Mouse (Mus musculus): ENCODE data around the gene Cblb. TPM values are rescaled to one million over a fixed set of nuclear protein-coding genes. Genes with fewer than 3 reads are reported as not detected.

Cblb gene
- polyA plus RNA-seq, 1 experiment from 2014 or later: 3.4 TPM

GRCm38 (mm10) chr16:52145552-52145951 is 114.5 kb downstream of the Cblb start:
- H3K36me3 ChIP-seq: peaks cover 5% of the 10 kb centered on the region; the same call in 1 of the 2 replicates
- no peak for ATAC-seq
- H3K9ac ChIP-seq: no peak overlapping the region
- H3K27me3 ChIP-seq (replicated peaks): no peaks in the 10 kb centered on the region
- H3K4me2 ChIP-seq: no peak overlapping the region
- no peak overlapping the region for H3K27ac ChIP-seq
- H3K4me1 ChIP-seq: no peaks in the 10 kb centered on the region
- no peaks in the 10 kb centered on the region for H3K9me3 ChIP-seq (replicated peaks)
- WGBS (ENCODE audit: insufficient replicate concordance): 81% methylated on average over 4 of the region's 4 CpGs
- no peak overlapping the region for H3K4me3 ChIP-seq

GRCm38 (mm10) chr16:52146976-52147696 is 116.1 kb downstream of the Cblb start:
- no peak overlapping the region for H3K9ac ChIP-seq
- H3K27me3 ChIP-seq (replicated peaks): no peaks in the 10 kb centered on the region
- 83% methylated on average over 11 of the region's 11 CpGs for WGBS (ENCODE audit: insufficient replicate concordance)
- H3K36me3 ChIP-seq: peaks cover 5% of the 10 kb centered on the region; the same call in 1 of the 2 replicates
- no peak for ATAC-seq
- no peaks in the 10 kb centered on the region for H3K4me1 ChIP-seq
- H3K9me3 ChIP-seq (replicated peaks): no peaks in the 10 kb centered on the region
- H3K27ac ChIP-seq: no peak overlapping the region
- no peak overlapping the region for H3K4me2 ChIP-seq
- H3K4me3 ChIP-seq: no peak overlapping the region

- WGBS (ENCODE audit: insufficient replicate concordance): 78% methylated on average over 6 of the region's 6 CpGs
- H3K9ac ChIP-seq: no peak overlapping the region
- no peak for ATAC-seq
Measured at GRCm38 (mm10) chr16:52148041-52148440, 117.0 kb downstream of the Cblb start.

GRCm38 (mm10) chr16:52149135-52149769 is 118.2 kb downstream of the Cblb start:
- 83% methylated on average over 6 of the region's 6 CpGs for WGBS (ENCODE audit: insufficient replicate concordance)
- Histone ChIP-seq H3K4me1 (no peaks in the 10 kb centered on the region), H3K9me3 (replicated peaks) (no peaks in the 10 kb centered on the region), H3K27me3 (replicated peaks) (no peaks in the 10 kb centered on the region), H3K36me3 (peaks cover 6% of the 10 kb centered on the region; the same call in 1 of the 2 replicates), H3K4me2 (no peak overlapping the region), H3K9ac (no peak overlapping the region), H3K27ac (no peak overlapping the region), H3K4me3 (no peak overlapping the region)
- no peak for ATAC-seq

More at GRCm38 (mm10) chr16:52148041-52148440, 117.0 kb downstream of the Cblb start:
- Histone ChIP-seq H3K4me3 (no peak overlapping the region), H3K4me2 (no peak overlapping the region), H3K36me3 (peaks cover 6% of the 10 kb centered on the region; the same call in 1 of the 2 replicates), H3K9me3 (replicated peaks) (no peaks in the 10 kb centered on the region), H3K27ac (no peak overlapping the region), H3K27me3 (replicated peaks) (no peaks in the 10 kb centered on the region), H3K4me1 (no peaks in the 10 kb centered on the region)

GRCm38 (mm10) chr16:52155030-52155696 is 124.1 kb downstream of the Cblb start:
- H3K4me3 ChIP-seq: no peak overlapping the region
- ATAC-seq: no peak
- H3K27ac ChIP-seq: no peak overlapping the region
- no peaks in the 10 kb centered on the region for H3K9me3 ChIP-seq (replicated peaks)
- WGBS (ENCODE audit: insufficient replicate concordance): 78% methylated on average over 5 of the region's 5 CpGs
- H3K4me1 ChIP-seq: no peaks in the 10 kb centered on the region
- H3K4me2 ChIP-seq: no peak overlapping the region
- H3K27me3 ChIP-seq (replicated peaks): no peaks in the 10 kb centered on the region
- peaks cover 4% of the 10 kb centered on the region; the same call in 1 of the 2 replicates for H3K36me3 ChIP-seq
- H3K9ac ChIP-seq: no peak overlapping the region

GRCm38 (mm10) chr16:52159958-52160504 is 129.0 kb downstream of the Cblb start:
- no peak overlapping the region for H3K27ac ChIP-seq
- no peaks in the 10 kb centered on the region for H3K9me3 ChIP-seq (replicated peaks)
- H3K4me1 ChIP-seq: no peaks in the 10 kb centered on the region
- H3K4me2 ChIP-seq: no peak overlapping the region
- no peaks in the 10 kb centered on the region for H3K27me3 ChIP-seq (replicated peaks)
- 81% methylated on average over 6 of the region's 6 CpGs for WGBS (ENCODE audit: insufficient replicate concordance)
- no peak overlapping the region for H3K9ac ChIP-seq
- H3K36me3 ChIP-seq: peaks cover 4% of the 10 kb centered on the region; the same call in 1 of the 2 replicates
- ATAC-seq: no peak
- H3K4me3 ChIP-seq: no peak overlapping the region

GRCm38 (mm10) chr16:52164246-52164645 is 133.2 kb downstream of the Cblb start:
- H3K27ac ChIP-seq: no peak overlapping the region
- no peak for ATAC-seq

GRCm38 (mm10) chr16:52173253-52173652 is 142.2 kb downstream of the Cblb start:
- Histone ChIP-seq H3K4me2 (no peak overlapping the region), H3K9me3 (replicated peaks) (no peaks in the 10 kb centered on the region), H3K27ac (no peak overlapping the region), H3K36me3 (peaks cover 9% of the 10 kb centered on the region), H3K9ac (no peak overlapping the region), H3K4me1 (no peaks in the 10 kb centered on the region), H3K4me3 (no peak overlapping the region), H3K27me3 (replicated peaks) (no peaks in the 10 kb centered on the region)
- ATAC-seq: no peak

More at GRCm38 (mm10) chr16:52164246-52164645, 133.2 kb downstream of the Cblb start:
- H3K9me3 ChIP-seq (replicated peaks): no peaks in the 10 kb centered on the region
- peaks cover 18% of the 10 kb centered on the region for H3K36me3 ChIP-seq
- H3K9ac ChIP-seq: no peak overlapping the region
- 85% methylated on average over 9 of the region's 9 CpGs for WGBS (ENCODE audit: insufficient replicate concordance)
- no peak overlapping the region for H3K4me3 ChIP-seq
- no peaks in the 10 kb centered on the region for H3K4me1 ChIP-seq
- H3K4me2 ChIP-seq: no peak overlapping the region
- no peaks in the 10 kb centered on the region for H3K27me3 ChIP-seq (replicated peaks)

GRCm38 (mm10) chr16:52179839-52180238 is 148.8 kb downstream of the Cblb start:
- H3K27ac ChIP-seq: no peak overlapping the region

GRCm38 (mm10) chr16:52182057-52182456 is 151.0 kb downstream of the Cblb start:
- Histone ChIP-seq H3K27me3 (replicated peaks) (no peaks in the 10 kb centered on the region), H3K4me1 (no peaks in the 10 kb centered on the region), H3K27ac (no peak overlapping the region), H3K4me2 (no peak overlapping the region), H3K9me3 (replicated peaks) (no peaks in the 10 kb centered on the region), H3K4me3 (no peak overlapping the region), H3K9ac (no peak overlapping the region), H3K36me3 (peaks cover 9% of the 10 kb centered on the region)
- 75% methylated on average over 7 of the region's 7 CpGs for WGBS (ENCODE audit: insufficient replicate concordance)
- ATAC-seq: no peak

More at GRCm38 (mm10) chr16:52179839-52180238, 148.8 kb downstream of the Cblb start:
- no peak overlapping the region for H3K4me2 ChIP-seq
- no peaks in the 10 kb centered on the region for H3K4me1 ChIP-seq
- H3K9me3 ChIP-seq (replicated peaks): no peaks in the 10 kb centered on the region
- no peak overlapping the region for H3K9ac ChIP-seq
- H3K4me3 ChIP-seq: no peak overlapping the region
- H3K27me3 ChIP-seq (replicated peaks): no peaks in the 10 kb centered on the region
- ATAC-seq: no peak
- peaks cover 7% of the 10 kb centered on the region for H3K36me3 ChIP-seq
- WGBS (ENCODE audit: insufficient replicate concordance): 70% methylated on average over 3 of the region's 3 CpGs

GRCm38 (mm10) chr16:52184350-52184749 is 153.3 kb downstream of the Cblb start:
- H3K9ac ChIP-seq: no peak overlapping the region
- H3K36me3 ChIP-seq: peaks cover 15% of the 10 kb centered on the region
- no peaks in the 10 kb centered on the region for H3K27me3 ChIP-seq (replicated peaks)
- 71% methylated on average over 10 of the region's 10 CpGs for WGBS (ENCODE audit: insufficient replicate concordance)
- no peak overlapping the region for H3K27ac ChIP-seq
- H3K4me1 ChIP-seq: no peaks in the 10 kb centered on the region
- no peak overlapping the region for H3K4me2 ChIP-seq
- no peaks in the 10 kb centered on the region for H3K9me3 ChIP-seq (replicated peaks)
- no peak overlapping the region for H3K4me3 ChIP-seq
- ATAC-seq: no peak

GRCm38 (mm10) chr16:52186731-52187130 is 155.7 kb downstream of the Cblb start:
- no peaks in the 10 kb centered on the region for H3K4me1 ChIP-seq
- H3K9me3 ChIP-seq (replicated peaks): no peaks in the 10 kb centered on the region
- no peak overlapping the region for H3K4me3 ChIP-seq
- no peak overlapping the region for H3K9ac ChIP-seq
- no peak overlapping the region for H3K27ac ChIP-seq
- H3K36me3 ChIP-seq: peaks cover 17% of the 10 kb centered on the region
- no peak overlapping the region for H3K4me2 ChIP-seq
- H3K27me3 ChIP-seq (replicated peaks): no peaks in the 10 kb centered on the region
- 85% methylated on average over 10 of the region's 10 CpGs for WGBS (ENCODE audit: insufficient replicate concordance)
- no peak for ATAC-seq

Data from liver, embryonic 12.5 days (tissue).